Mouse (Mus musculus) neural tube, embryonic 12.5 days (tissue): ENCODE data around the gene Lin28b. TPM values are rescaled to one million over a fixed set of nuclear protein-coding genes. Genes with fewer than 3 reads are reported as not detected.
"Not testable (repeated sequence)": the region's sequence is repeated elsewhere in the genome, so short reads cannot be mapped to it uniquely, and the experiment has no call there.

Source experiments
- ATAC-seq: fragments of 200-750 bp; cut with Nextera tagmentation; 2 replicates; pipeline ENCODE4 v1.8.0; 2017; ENCODE audit warnings: low read depth, mild to moderate bottlenecking, moderate TSS enrichment, moderate library complexity; ENCODE audit not compliant: low FRiP score
- H3K27ac ChIP-seq: fragments of 300-500 bp; sonication (generic); 2 replicates; pipeline ENCODE4 v1.5.1; 2016
- H3K27me3 ChIP-seq: fragments of 300-500 bp; sonication (generic); replicated peaks from 2 replicates; pipeline ENCODE4 v1.6.1; 2016; ENCODE audit warnings: mild to moderate bottlenecking
- H3K36me3 ChIP-seq: fragments of 300-500 bp; sonication (generic); 2 replicates; pipeline ENCODE4 v1.6.1; 2016; ENCODE audit warnings: mild to moderate bottlenecking
- H3K4me1 ChIP-seq: fragments of 300-500 bp; sonication (generic); 2 replicates; pipeline ENCODE4 v1.6.1; 2016
- H3K4me2 ChIP-seq: fragments of 300-500 bp; sonication (generic); replicated peaks from 2 replicates; pipeline ENCODE4 v1.6.1; 2016; ENCODE audit warnings: mild to moderate bottlenecking
- H3K4me3 ChIP-seq: fragments of 300-500 bp; sonication (generic); 2 replicates; pipeline ENCODE4 v1.5.1; 2016
- H3K9ac ChIP-seq: fragments of 300-500 bp; sonication (generic); 2 replicates; pipeline ENCODE4 v1.6.1; 2016; ENCODE audit warnings: mild to moderate bottlenecking
- H3K9me3 ChIP-seq: fragments of 300-500 bp; sonication (generic); 2 replicates; pipeline ENCODE4 v1.6.1; 2016; ENCODE audit warnings: mild to moderate bottlenecking
- WGBS: fragments of 180-500 bp; shearing (Covaris S2); methylation state at CpG from one replicate; pipeline ENCODE4 v1.1.7; 2016; 5-methylcytosine and 5-hydroxymethylcytosine counted together
- polyA plus RNA-seq: library from polyadenylated mRNA; unstranded; fragments of >200 nt; fragmentation: Nextera tagmentation; extraction: Ambion mirVana; gene quantifications from 2 replicates; pipeline ENCODE4 v1.2.1, GENCODE M21; 2016

Lin28b gene
- polyA plus RNA-seq, 1 experiment from 2014 or later: 14.0 TPM

- H3K9me3 ChIP-seq: no peaks in the 10 kb centered on the region
- H3K4me1 ChIP-seq: no peaks in the 10 kb centered on the region
- no peak overlapping the region for H3K27ac ChIP-seq
- no peak overlapping the region for H3K9ac ChIP-seq
- WGBS: 72% methylated on average over 7 of the region's 7 CpGs
- no peaks in the 10 kb centered on the region for H3K27me3 ChIP-seq
- H3K4me2 ChIP-seq: no peak overlapping the region
- ATAC-seq: no peak
- H3K36me3 ChIP-seq: no peaks in the 10 kb centered on the region
- no peak overlapping the region for H3K4me3 ChIP-seq
Measured at GRCm38 (mm10) chr10:45399702-45400243, 86.4 kb downstream of the Lin28b start.

GRCm38 (mm10) chr10:45398211-45398610 is 88.0 kb downstream of the Lin28b start:
- Histone ChIP-seq H3K4me1 (no peaks in the 10 kb centered on the region), H3K4me3 (no peak overlapping the region), H3K36me3 (no peaks in the 10 kb centered on the region), H3K9ac (no peak overlapping the region), H3K27me3 (no peaks in the 10 kb centered on the region), H3K9me3 (no peaks in the 10 kb centered on the region), H3K27ac (no peak overlapping the region), H3K4me2 (no peak overlapping the region)
- no peak for ATAC-seq
- 90% methylated on average over 1 of the region's 1 CpGs for WGBS

GRCm38 (mm10) chr10:45382637-45382958 is 103.6 kb downstream of the Lin28b start:
- no peak overlapping the region for H3K27ac ChIP-seq
- H3K4me3 ChIP-seq: no peak overlapping the region
- H3K4me1 ChIP-seq: no peaks in the 10 kb centered on the region
- H3K9ac ChIP-seq: no peak overlapping the region
- no peaks in the 10 kb centered on the region for H3K27me3 ChIP-seq
- H3K36me3 ChIP-seq: peaks cover 9% of the 10 kb centered on the region; the same call in 1 of the 2 replicates
- H3K9me3 ChIP-seq: no peaks in the 10 kb centered on the region
- WGBS: 69% methylated on average over 3 of the region's 3 CpGs
- ATAC-seq: peak; percentile 41; the same call in 1 of the 2 replicates
- H3K4me2 ChIP-seq: no peak overlapping the region

GRCm38 (mm10) chr10:45381937-45382636 is 104.1 kb downstream of the Lin28b start:
- Histone ChIP-seq H3K9ac (no peak overlapping the region), H3K27me3 (no peaks in the 10 kb centered on the region), H3K4me3 (no peak overlapping the region), H3K36me3 (peaks cover 9% of the 10 kb centered on the region; the same call in 1 of the 2 replicates), H3K9me3 (no peaks in the 10 kb centered on the region), H3K4me1 (no peaks in the 10 kb centered on the region), H3K4me2 (no peak overlapping the region), H3K27ac (no peak overlapping the region)
- peak; percentile 56; the same call in 1 of the 2 replicates for ATAC-seq

- peaks cover 9% of the 10 kb centered on the region; the same call in 1 of the 2 replicates for H3K36me3 ChIP-seq
- no peaks in the 10 kb centered on the region for H3K27me3 ChIP-seq
- no peak overlapping the region for H3K4me3 ChIP-seq
- no peaks in the 10 kb centered on the region for H3K4me1 ChIP-seq
- H3K27ac ChIP-seq: no peak overlapping the region
- no peak overlapping the region for H3K9ac ChIP-seq
- H3K9me3 ChIP-seq: no peaks in the 10 kb centered on the region
- no peak overlapping the region for H3K4me2 ChIP-seq
- WGBS: 93% methylated on average over 3 of the region's 3 CpGs
- ATAC-seq: no peak
Measured at GRCm38 (mm10) chr10:45378269-45378668, 107.9 kb downstream of the Lin28b start.

- H3K4me3 ChIP-seq: no peak overlapping the region
- H3K9ac ChIP-seq: no peak overlapping the region
- no peaks in the 10 kb centered on the region for H3K36me3 ChIP-seq
- peak; percentile 65; the same call in 1 of the 2 replicates for ATAC-seq
- H3K27ac ChIP-seq: no peak overlapping the region
- H3K4me2 ChIP-seq: no peak overlapping the region
- no peaks in the 10 kb centered on the region for H3K4me1 ChIP-seq
- H3K27me3 ChIP-seq: no peaks in the 10 kb centered on the region
- WGBS: 60% methylated on average over 4 of the region's 4 CpGs
- H3K9me3 ChIP-seq: no peaks in the 10 kb centered on the region
Measured at GRCm38 (mm10) chr10:45372994-45373692, 113.1 kb downstream of the Lin28b start.

- no peak overlapping the region for H3K27ac ChIP-seq
- 89% methylated on average over 2 of the region's 2 CpGs for WGBS
- no peak for ATAC-seq
- H3K27me3 ChIP-seq: no peaks in the 10 kb centered on the region
- no peaks in the 10 kb centered on the region for H3K9me3 ChIP-seq
- no peaks in the 10 kb centered on the region for H3K36me3 ChIP-seq
- H3K4me1 ChIP-seq: no peaks in the 10 kb centered on the region
- no peak overlapping the region for H3K4me2 ChIP-seq
- no peak overlapping the region for H3K9ac ChIP-seq
- H3K4me3 ChIP-seq: no peak overlapping the region
Measured at GRCm38 (mm10) chr10:45370545-45370944, 115.7 kb downstream of the Lin28b start.

- Histone ChIP-seq H3K27ac (no peak overlapping the region), H3K4me2 (no peak overlapping the region), H3K9ac (no peak overlapping the region), H3K4me1 (no peaks in the 10 kb centered on the region), H3K27me3 (no peaks in the 10 kb centered on the region), H3K36me3 (no peaks in the 10 kb centered on the region), H3K9me3 (no peaks in the 10 kb centered on the region), H3K4me3 (no peak overlapping the region)
- WGBS: 81% methylated on average over 3 of the region's 3 CpGs
- ATAC-seq: no peak
Measured at GRCm38 (mm10) chr10:45369639-45370038, 116.6 kb downstream of the Lin28b start.

- Histone ChIP-seq H3K27ac (no peak overlapping the region), H3K4me1 (no peaks in the 10 kb centered on the region), H3K4me3 (no peak overlapping the region), H3K36me3 (no peaks in the 10 kb centered on the region), H3K4me2 (no peak overlapping the region), H3K9me3 (no peaks in the 10 kb centered on the region), H3K9ac (no peak overlapping the region), H3K27me3 (no peaks in the 10 kb centered on the region)
- no peak for ATAC-seq
- WGBS: 84% methylated on average over 17 of the region's 17 CpGs
Measured at GRCm38 (mm10) chr10:45366987-45367705, 119.0 kb downstream of the Lin28b start.

GRCm38 (mm10) chr10:45363396-45363795 is 122.8 kb downstream of the Lin28b start:
- H3K27me3 ChIP-seq: no peaks in the 10 kb centered on the region
- H3K27ac ChIP-seq: no peak overlapping the region
- no peak overlapping the region for H3K9ac ChIP-seq
- 65% methylated on average over 5 of the region's 5 CpGs for WGBS
- H3K4me2 ChIP-seq: no peak overlapping the region
- H3K36me3 ChIP-seq: no peaks in the 10 kb centered on the region
- H3K9me3 ChIP-seq: no peaks in the 10 kb centered on the region
- H3K4me1 ChIP-seq: no peaks in the 10 kb centered on the region
- no peak overlapping the region for H3K4me3 ChIP-seq
- no peak for ATAC-seq

GRCm38 (mm10) chr10:45356091-45356490 is 130.1 kb downstream of the Lin28b start:
- no peak overlapping the region for H3K4me2 ChIP-seq
- ATAC-seq: no peak
- H3K4me3 ChIP-seq: no peak overlapping the region
- H3K4me1 ChIP-seq: no peaks in the 10 kb centered on the region
- no peaks in the 10 kb centered on the region for H3K36me3 ChIP-seq
- H3K9me3 ChIP-seq: no peaks in the 10 kb centered on the region
- H3K27me3 ChIP-seq: no peaks in the 10 kb centered on the region
- no peak overlapping the region for H3K9ac ChIP-seq
- WGBS: 96% methylated on average over 6 of the region's 6 CpGs
- no peak overlapping the region for H3K27ac ChIP-seq

- not testable (repeated sequence) for H3K4me3 ChIP-seq, H3K9ac ChIP-seq, H3K27ac ChIP-seq, H3K27me3 ChIP-seq, H3K36me3 ChIP-seq, H3K4me1 ChIP-seq, H3K9me3 ChIP-seq, H3K4me2 ChIP-seq, ATAC-seq
- 89% methylated on average over 3 of the region's 3 CpGs for WGBS
Measured at GRCm38 (mm10) chr10:45348143-45348542, 138.1 kb downstream of the Lin28b start.
